Comparison of ENCODE assay signal across 31 mouse cellular contexts in genomic region chr6:29072258-29072657, GRCm38 (mm10). TPM values are rescaled to one million over a fixed set of nuclear protein-coding genes. Genes with fewer than 3 reads are reported as not detected.
A peak's percentile ranks its signal among the peaks of the same experiment; 100 is the strongest.
DNase-seq lines count a peak whose midpoint lies in the region; ATAC-seq lines count a peak whose summit lies in the region.
"Had no signal": no experiment of that assay in that cellular context is flagged by ENCODE, and none has a peak within 500 bp of the region (broad histone marks: within the 10 kb centered on the region; RNA-seq: fewer than 3 reads in every experiment).

No protein-coding gene starts in this region.

- H3K4me3 ChIP-seq in forebrain, embryonic 16.5 days (replicated peaks; ENCODE audit: low read length) = no peak overlapping the region
- no peak overlapping the region for H3K4me3 ChIP-seq in forebrain, embryonic 11.5 days (ENCODE audit: low read depth, low read length)
- H3K4me3 ChIP-seq: erythroblast, embryonic 14.5 days; forebrain, embryonic 12.5 days; heart, embryonic 15.5 days; hindbrain, embryonic 13.5 days; kidney, embryonic 15.5 days; left cerebral cortex, adult 2 months; liver, embryonic 12.5 days; neural tube, embryonic 15.5 days had no signal

- 63% methylated on average over 4 of the region's 4 CpGs for WGBS in forebrain, embryonic 16.5 days
- 85% methylated on average over 4 of the region's 4 CpGs for WGBS in forebrain, embryonic 11.5 days

- no peaks in the 10 kb centered on the region for H3K36me3 ChIP-seq in forebrain, embryonic 16.5 days (ENCODE audit: control insufficient read depth, insufficient read depth)
- H3K36me3 ChIP-seq in forebrain, embryonic 11.5 days (ENCODE audit: control insufficient read depth, insufficient read depth, low read length) = no peaks in the 10 kb centered on the region
- H3K36me3 ChIP-seq: forebrain, embryonic 12.5 days; heart, embryonic 15.5 days; hindbrain, embryonic 13.5 days; kidney, embryonic 15.5 days; liver, embryonic 12.5 days; neural tube, embryonic 15.5 days had no signal

- no peak overlapping the region for H3K9ac ChIP-seq in forebrain, embryonic 16.5 days (replicated peaks; ENCODE audit: low read depth, low read length)
- no peak overlapping the region for H3K9ac ChIP-seq in forebrain, embryonic 11.5 days (ENCODE audit: low read length)
- H3K9ac ChIP-seq: forebrain, embryonic 12.5 days; heart, embryonic 15.5 days; hindbrain, embryonic 13.5 days; kidney, embryonic 15.5 days; liver, embryonic 12.5 days; neural tube, embryonic 15.5 days had no signal

- DNase-seq in forebrain, embryonic 11.5 days (ENCODE audit: low spot score) = no peak
- DNase-seq in Muller cell, postnatal 12 days (ENCODE audit: inconsistent ontology term) = peak; percentile 17
- peak; percentile 59 for DNase-seq in cerebellum, adult 11-12 months
- DNase-seq in cerebellum, adult 9-11 months = peak; percentile 68
- DNase-seq in right cerebral cortex, postnatal 14 days = no peak
- DNase-seq in right cerebral cortex, adult 2 months (ENCODE audit: low spot score in 2 of 2) = no peak
- no peak for DNase-seq in lung, postnatal 36 days
- DNase-seq: adrenal gland, postnatal 14 days; gastrocnemius, postnatal 14 days; kidney, adult 18-20 months; kidney, postnatal 25 days; lung, adult 18-20 months; midbrain, embryonic 14.5 days; right cerebral cortex, postnatal 4 days; thymus, adult 18-20 months; thymus, postnatal 25 days had no signal

- H3K27ac ChIP-seq in forebrain, embryonic 16.5 days (ENCODE audit: low read length) = no peak overlapping the region
- no peak overlapping the region for H3K27ac ChIP-seq in forebrain, embryonic 11.5 days (ENCODE audit: low read depth, low read length)
- H3K27ac ChIP-seq: forebrain, embryonic 12.5 days; heart, embryonic 15.5 days; hindbrain, embryonic 13.5 days; kidney, embryonic 15.5 days; left cerebral cortex, adult 2 months; liver, embryonic 12.5 days; macrophage; neural tube, embryonic 15.5 days; stomach, postnatal 0 days had no signal

- no peaks in the 10 kb centered on the region for H3K9me3 ChIP-seq in forebrain, embryonic 16.5 days (ENCODE audit: control insufficient read depth, low read length)
- H3K9me3 ChIP-seq in forebrain, embryonic 11.5 days (ENCODE audit: control insufficient read depth, low read length) = no peaks in the 10 kb centered on the region
- H3K9me3 ChIP-seq: forebrain, embryonic 12.5 days; heart, embryonic 15.5 days; hindbrain, embryonic 13.5 days; kidney, embryonic 15.5 days; liver, embryonic 12.5 days; neural tube, embryonic 15.5 days had no signal

- H3K4me1 ChIP-seq in forebrain, embryonic 16.5 days (replicated peaks; ENCODE audit: control insufficient read depth, insufficient read depth, low read length) = peaks cover 5% of the 10 kb centered on the region; the same call in 1 of the 2 replicates
- no peaks in the 10 kb centered on the region for H3K4me1 ChIP-seq in forebrain, embryonic 11.5 days (replicated peaks; ENCODE audit: control insufficient read depth, insufficient read depth, low read length)
- H3K4me1 ChIP-seq: forebrain, embryonic 12.5 days; heart, embryonic 15.5 days; hindbrain, embryonic 13.5 days; liver, embryonic 12.5 days; neural tube, embryonic 15.5 days had no signal

- no peaks in the 10 kb centered on the region for H3K27me3 ChIP-seq in forebrain, embryonic 16.5 days (replicated peaks; ENCODE audit: control insufficient read depth, insufficient read depth, low read length)
- no peaks in the 10 kb centered on the region for H3K27me3 ChIP-seq in forebrain, embryonic 11.5 days (ENCODE audit: control insufficient read depth, insufficient read depth, low read length)
- H3K27me3 ChIP-seq: forebrain, embryonic 12.5 days; heart, embryonic 15.5 days; hindbrain, embryonic 13.5 days; kidney, embryonic 15.5 days; liver, embryonic 12.5 days; neural tube, embryonic 15.5 days had no signal

- ATAC-seq in forebrain, embryonic 16.5 days = peak; percentile 47; the same call in 1 of the 2 replicates
- no peak for ATAC-seq in forebrain, embryonic 11.5 days (replicated peaks; ENCODE audit: low FRiP score)
- ATAC-seq: inflammation-experienced regulatory T-cells, adult 6 months; liver, embryonic 12.5 days; lung, postnatal 0 days had no signal

- H3K4me2 ChIP-seq in forebrain, embryonic 16.5 days (ENCODE audit: low read length) = no peak overlapping the region
- no peak overlapping the region for H3K4me2 ChIP-seq in forebrain, embryonic 11.5 days (ENCODE audit: low read depth, low read length, severe bottlenecking)
- H3K4me2 ChIP-seq: forebrain, embryonic 12.5 days; heart, embryonic 15.5 days; hindbrain, embryonic 13.5 days; kidney, embryonic 15.5 days; liver, embryonic 12.5 days; neural tube, embryonic 15.5 days had no signal

RNA-seq across cellular contexts. Expression of gene Lep, which starts 12.2 kb away (rescaled TPM):
- not detected in 2 replicates for polyA plus RNA-seq in forebrain, embryonic 16.5 days (2015; fragmentation: Nextera tagmentation; extraction: Ambion mirVana)
- not detected in 2 replicates for polyA plus RNA-seq in forebrain, embryonic 11.5 days (2014; fragmentation: Nextera tagmentation; extraction: Ambion mirVana)
- polyA plus RNA-seq: cortical plate, adult 2 months; erythroblast, embryonic 14.5 days; forebrain, embryonic 12.5 days; heart, embryonic 15.5 days; hindbrain, embryonic 13.5 days; inflammation-experienced regulatory T-cells, adult 6 months; kidney, embryonic 15.5 days; limb, embryonic 14.5 days; liver, embryonic 12.5 days; lung, postnatal 0 days; macrophage; midbrain, embryonic 14.5 days; neural tube, embryonic 15.5 days; stomach, postnatal 0 days had no signal

Comparison
In these comparisons a context has a peak if more than half of its experiments do, and no peak if none do; other contexts are left out.
1. DNase-seq: peak in Muller cell, postnatal 12 days (single experiment), cerebellum, adult 11-12 months (single experiment) and cerebellum, adult 9-11 months (single experiment); none in forebrain, embryonic 11.5 days (single experiment), right cerebral cortex, postnatal 14 days (single experiment), right cerebral cortex, adult 2 months (0 of 2) and lung, postnatal 36 days (single experiment).